Mouse (Mus musculus): ENCODE data around the gene Prpf3.
A peak's percentile ranks its signal among the peaks of the same experiment; 100 is the strongest.
"Not testable (repeated sequence)": the region's sequence is repeated elsewhere in the genome, so short reads cannot be mapped to it uniquely, and the experiment has no call there.

Prpf3 gene

GRCm38 (mm10) chr3:95881979-95882815 lies 26.5 kb upstream of the Prpf3 start, which contains the start of gene Ciart:
Gene Ciart, minus strand, starts transcription at chr3:95882251.
- no peak for DNase-seq (ENCODE audit: low read depth, low spot score)

- no peak for DNase-seq (ENCODE audit: low read depth, low spot score)
These were observed 23.4 kb upstream of the Prpf3 start for GRCm38 (mm10) chr3:95879063-95879462.

- peak; percentile 47 for DNase-seq (ENCODE audit: low read depth, low spot score)
These were observed 16.4 kb upstream of the Prpf3 start for GRCm38 (mm10) chr3:95872048-95872447.

- peak; percentile 95 for DNase-seq (ENCODE audit: low read depth, low spot score)
These were observed 15.7 kb upstream of the Prpf3 start, which contains the start of gene Mrps21 for GRCm38 (mm10) chr3:95871392-95871867. Gene Mrps21, minus strand, starts transcription at chr3:95871519.

- DNase-seq (ENCODE audit: low read depth, low spot score): no peak
These were observed 15.3 kb upstream of the Prpf3 start for GRCm38 (mm10) chr3:95870976-95871375.

- DNase-seq (ENCODE audit: low read depth, low spot score): no peak
These were observed 11.7 kb upstream of the Prpf3 start for GRCm38 (mm10) chr3:95867408-95867807.

GRCm38 (mm10) chr3:95866071-95866470 lies 10.4 kb upstream of the Prpf3 start:
- DNase-seq (ENCODE audit: low read depth, low spot score): no peak

- no peak for DNase-seq (ENCODE audit: low read depth, low spot score)
These were observed 9.9 kb upstream of the Prpf3 start for GRCm38 (mm10) chr3:95865571-95865970.

- no peak for DNase-seq (ENCODE audit: low read depth, low spot score)
These were observed 9.4 kb upstream of the Prpf3 start for GRCm38 (mm10) chr3:95865050-95865449.

- no peak for DNase-seq (ENCODE audit: low read depth, low spot score)
These were observed 7.9 kb upstream of the Prpf3 start for GRCm38 (mm10) chr3:95863578-95863977.

GRCm38 (mm10) chr3:95861796-95862195 lies 6.1 kb upstream of the Prpf3 start:
- peak; percentile 90 for DNase-seq (ENCODE audit: low read depth, low spot score)

- peak; percentile 70 for DNase-seq (ENCODE audit: low read depth, low spot score)
These were observed 5.5 kb upstream of the Prpf3 start for GRCm38 (mm10) chr3:95861216-95861615.

GRCm38 (mm10) chr3:95860323-95860722 lies 4.6 kb upstream of the Prpf3 start:
- DNase-seq (ENCODE audit: low read depth, low spot score): peak; percentile 54

- DNase-seq (ENCODE audit: low read depth, low spot score): not testable (repeated sequence)
These were observed 2.6 kb upstream of the Prpf3 start for GRCm38 (mm10) chr3:95858278-95858677.

- not testable (repeated sequence) for DNase-seq (ENCODE audit: low read depth, low spot score)
These were observed 1.4 kb upstream of the Prpf3 start for GRCm38 (mm10) chr3:95857050-95857449.

GRCm38 (mm10) chr3:95856115-95856514 lies 430 bp upstream of the Prpf3 start:
- DNase-seq (ENCODE audit: low read depth, low spot score): no peak

- DNase-seq (ENCODE audit: low read depth, low spot score): no peak
These were observed 4.4 kb downstream of the Prpf3 start for GRCm38 (mm10) chr3:95851317-95851716.

- no peak for DNase-seq (ENCODE audit: low read depth, low spot score)
These were observed 5.1 kb downstream of the Prpf3 start for GRCm38 (mm10) chr3:95850611-95851010.

- peak; percentile 46 for DNase-seq (ENCODE audit: low read depth, low spot score)
These were observed 13.0 kb downstream of the Prpf3 start for GRCm38 (mm10) chr3:95842503-95843214.

- DNase-seq (ENCODE audit: low read depth, low spot score): no peak
These were observed 16.4 kb downstream of the Prpf3 start for GRCm38 (mm10) chr3:95839250-95839649.

GRCm38 (mm10) chr3:95829053-95829452 lies 26.6 kb downstream of the Prpf3 start:
- no peak for DNase-seq (ENCODE audit: low read depth, low spot score)

GRCm38 (mm10) chr3:95826275-95826674 lies 29.4 kb downstream of the Prpf3 start:
- DNase-seq (ENCODE audit: low read depth, low spot score): no peak

All from A20 (cell line).